Mouse (Mus musculus) myocyte (in vitro differentiated cells): ENCODE results near the gene Naxd.

Experiments used
- CEBPB ChIP-seq: IDR thresholded peaks from 2 replicates; pipeline ENCODE4 v1.6.1; 2011; ENCODE audit warnings: mild to moderate bottlenecking, moderate library complexity; ENCODE audit not compliant: poor library complexity, insufficient read depth, severe bottlenecking
- MAX ChIP-seq: IDR thresholded peaks from one replicate; pipeline ENCODE4 v1.6.1; 2011; ENCODE audit warnings: low read depth, mild to moderate bottlenecking, control low read depth
- MYOD1 ChIP-seq, 3 experiments: IDR thresholded peaks; one replicate each; pipeline ENCODE4 v1.6.1; 2011; ENCODE audit warnings: control low read depth in 2 of 3, low read depth in 2 of 3, mild to moderate bottlenecking in 2 of 3, moderate library complexity in 1 of 3; ENCODE audit not compliant: insufficient read length in 2 of 3, control insufficient read depth in 1 of 3
- POLR2A ChIP-seq: IDR thresholded peaks from one replicate; pipeline ENCODE4 v1.6.1; 2011; ENCODE audit warnings: low read depth, mild to moderate bottlenecking, control low read depth, moderate library complexity; ENCODE audit not compliant: insufficient read length
- POLR2AphosphoS2 ChIP-seq: IDR thresholded peaks from one replicate; pipeline ENCODE4 v1.6.1; 2011; ENCODE audit warnings: low read depth, control low read depth; ENCODE audit not compliant: insufficient read length
- SRF ChIP-seq: IDR thresholded peaks from one replicate; pipeline ENCODE4 v1.6.1; 2011; ENCODE audit warnings: low read depth; ENCODE audit not compliant: control insufficient read depth, insufficient read length
- USF1 ChIP-seq: IDR thresholded peaks from one replicate; pipeline ENCODE4 v1.6.1; 2011; ENCODE audit warnings: low read depth, mild to moderate bottlenecking, control low read depth, moderate library complexity

DNA sequence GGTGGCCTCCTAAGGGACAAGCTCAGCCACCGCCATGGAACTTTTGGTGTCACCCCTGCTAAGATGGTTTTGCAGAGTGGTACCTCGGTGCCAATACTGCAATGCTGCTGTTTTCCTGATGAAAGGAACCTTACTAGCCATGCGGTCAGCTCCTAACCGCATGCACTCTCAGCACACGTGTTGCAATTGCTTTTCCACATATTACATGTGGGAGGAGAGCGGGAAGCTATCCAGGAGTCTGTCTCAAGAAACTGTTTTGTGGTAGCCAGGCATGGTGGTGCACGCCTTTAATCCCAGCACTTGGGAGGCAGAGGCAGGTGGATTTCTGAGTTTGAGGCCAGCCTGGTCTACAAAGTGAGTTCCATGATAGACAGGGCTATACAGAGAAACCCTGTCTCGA lies 42.9 kb downstream of the Naxd start:
- TF ChIP-seq USF1 (no peak), POLR2AphosphoS2 (no peak), MAX (no peak), POLR2A (no peak), SRF (no peak), MYOD1 (IDR thresholded peaks at IDR 0.05; ENCODE audit: control insufficient read depth in 1 of 3, insufficient read length in 2 of 3, low read depth in 2 of 3) (no peak), CEBPB (no peak)
